Mouse (Mus musculus) cerebellum, adult 2 months (tissue): ENCODE results near the gene Olfr916.

ENCODE experiments used
- CTCF ChIP-seq: fragments of 200-500 bp; IDR thresholded peaks from 2 replicates; pipeline ENCODE4 v1.5.1; 2011; ENCODE audit warnings: low read depth, mild to moderate bottlenecking, control low read depth, low read length, moderate library complexity, borderline replicate concordance; ENCODE audit not compliant: insufficient read depth
- POLR2A ChIP-seq: fragments of 200-500 bp; IDR thresholded peaks from 2 replicates; pipeline ENCODE4 v1.6.1; 2011; ENCODE audit warnings: low read length, control low read depth, borderline replicate concordance; ENCODE audit not compliant: insufficient read depth

- TF ChIP-seq CTCF (no peak), POLR2A (no peak)
Observed at GRCm38 (mm10) chr9:38632406-38632805, 27.3 kb downstream of the Olfr916 start.
